Mouse (Mus musculus): ENCODE measurements around the gene Edem1.

GRCm38 (mm10) chr6:108875344-108875743, 46.9 kb downstream of the Edem1 start:
- TF ChIP-seq CTCF (conservative IDR thresholded peaks at IDR 0.05; ENCODE audit: insufficient read depth, insufficient read length, low read depth, low read length) (no peak), POLR2A (IDR thresholded peaks at IDR 0.05; ENCODE audit: low read depth, low read length) (no peak)
